Mouse (Mus musculus) embryo, embryonic 11.5 days (tissue): Measurements from ENCODE around the gene Acbd4.

Source experiments
- DNase-seq: peaks from one replicate; pipeline ENCODE4 v3.0.0-alpha.2; 2012; ENCODE audit warnings: low read depth, low spot score

The Acbd4 gene

DNA sequence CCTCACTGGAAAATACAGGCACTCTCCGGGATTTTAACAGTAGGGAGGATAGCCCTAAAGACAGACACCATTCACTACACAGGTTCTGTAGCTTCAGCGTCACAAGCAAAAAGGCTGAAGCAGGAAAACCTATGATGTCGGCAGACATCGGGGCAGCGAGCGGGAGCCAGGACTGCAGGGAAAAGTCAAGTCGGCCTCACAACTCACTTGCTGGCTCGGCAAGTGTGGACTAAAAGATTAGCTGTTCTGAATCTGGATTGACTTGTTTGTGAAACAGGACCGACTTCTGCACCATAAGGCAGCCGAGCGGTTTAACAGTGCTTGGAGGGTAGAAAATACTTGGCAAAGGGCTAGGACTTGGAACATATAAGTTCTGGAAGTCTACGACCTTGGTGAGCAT, 11.5 kb downstream of the Acbd4 start:
- DNase-seq: no peak

GRCm38 (mm10) chr11:103113771-103114170, 12.3 kb downstream of the Acbd4 start:
- DNase-seq: no peak

- no peak for DNase-seq
Measured at GRCm38 (mm10) chr11:103114270-103114943, 12.9 kb downstream of the Acbd4 start.

DNA sequence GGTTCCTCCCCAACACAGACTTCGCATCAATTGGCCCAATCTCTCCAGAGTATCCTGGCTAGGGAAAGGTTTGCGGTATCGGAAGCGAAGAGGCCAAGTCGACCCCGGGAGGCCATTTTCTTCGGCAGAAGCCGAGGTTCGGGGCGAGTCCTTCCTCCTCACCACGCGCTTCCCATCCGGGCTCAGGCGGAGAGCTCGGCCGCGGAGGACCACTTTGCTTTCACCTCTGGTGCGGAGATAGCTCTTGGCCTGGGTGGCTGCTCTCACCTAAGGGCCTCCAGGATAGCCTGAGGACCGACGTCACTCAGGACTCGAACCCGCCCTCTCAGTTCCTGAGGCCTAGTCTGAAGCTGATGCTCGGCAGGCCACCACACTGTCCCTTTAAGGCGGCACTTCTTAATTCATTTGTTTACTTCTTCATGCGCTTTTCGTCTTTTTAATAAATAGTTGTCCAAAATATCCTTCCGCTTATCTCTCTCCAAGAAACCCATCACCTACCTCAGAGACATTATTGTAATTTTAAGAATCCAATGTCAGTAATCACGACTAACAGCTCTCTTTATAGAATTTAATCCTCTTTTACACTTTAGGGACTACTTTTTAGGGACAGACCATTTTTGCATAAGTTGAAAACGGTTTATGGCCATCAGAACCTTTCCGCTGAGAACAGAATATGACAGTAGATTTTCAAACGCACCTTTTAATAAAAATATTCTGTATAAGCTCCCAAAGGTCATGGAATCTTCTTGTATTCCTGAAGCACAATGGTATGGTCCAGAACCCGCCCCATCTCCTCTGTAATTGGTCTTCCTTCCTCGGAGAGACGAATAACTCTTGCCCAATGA, 13.9 kb downstream of the Acbd4 start:
- peak; percentile 73 for DNase-seq

DNA sequence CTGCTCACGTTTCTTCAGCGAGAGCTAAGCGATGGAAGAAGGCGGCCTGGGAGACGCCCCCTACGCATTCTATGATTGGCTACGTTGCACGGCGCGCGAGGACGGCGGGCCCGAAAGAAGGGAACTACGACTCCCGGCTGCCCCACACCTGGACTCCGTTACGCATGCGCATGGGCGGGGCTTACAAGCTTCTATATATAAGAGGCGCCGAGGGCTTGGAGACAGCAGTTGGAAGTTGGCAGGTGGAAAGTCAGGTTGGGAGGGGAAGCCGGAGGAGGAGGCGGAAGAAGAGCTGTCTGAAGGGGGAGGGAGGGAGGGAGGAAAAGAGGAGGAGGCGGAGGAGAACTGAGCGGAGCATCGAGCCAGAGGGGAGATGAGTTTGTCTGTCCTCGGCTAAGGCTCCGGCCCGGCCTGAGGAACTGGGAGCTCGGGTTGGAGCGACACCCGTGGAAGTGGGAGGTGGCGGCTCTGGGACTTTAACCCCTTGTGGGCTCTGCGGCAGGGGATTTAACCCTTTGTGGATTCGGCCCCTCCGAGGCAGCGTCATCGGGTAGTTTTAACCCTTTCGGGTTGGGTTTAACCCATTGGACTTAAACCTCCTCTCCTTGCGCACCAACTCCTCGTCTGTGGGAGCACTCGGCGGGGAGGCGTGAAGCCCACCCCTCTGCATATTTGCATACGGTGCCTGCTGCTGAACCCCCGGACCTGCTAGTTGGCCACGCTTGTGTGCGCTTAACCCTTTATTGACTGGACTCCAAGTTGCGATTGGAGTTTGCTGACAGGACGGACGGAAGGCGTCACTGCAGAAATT, 14.7 kb downstream of the Acbd4 start, which contains the start of gene Hexim1:
Gene Hexim1, plus strand, starts transcription at position 224 of the 811 bp plus-strand sequence.
- DNase-seq: peak; percentile 99

DNA sequence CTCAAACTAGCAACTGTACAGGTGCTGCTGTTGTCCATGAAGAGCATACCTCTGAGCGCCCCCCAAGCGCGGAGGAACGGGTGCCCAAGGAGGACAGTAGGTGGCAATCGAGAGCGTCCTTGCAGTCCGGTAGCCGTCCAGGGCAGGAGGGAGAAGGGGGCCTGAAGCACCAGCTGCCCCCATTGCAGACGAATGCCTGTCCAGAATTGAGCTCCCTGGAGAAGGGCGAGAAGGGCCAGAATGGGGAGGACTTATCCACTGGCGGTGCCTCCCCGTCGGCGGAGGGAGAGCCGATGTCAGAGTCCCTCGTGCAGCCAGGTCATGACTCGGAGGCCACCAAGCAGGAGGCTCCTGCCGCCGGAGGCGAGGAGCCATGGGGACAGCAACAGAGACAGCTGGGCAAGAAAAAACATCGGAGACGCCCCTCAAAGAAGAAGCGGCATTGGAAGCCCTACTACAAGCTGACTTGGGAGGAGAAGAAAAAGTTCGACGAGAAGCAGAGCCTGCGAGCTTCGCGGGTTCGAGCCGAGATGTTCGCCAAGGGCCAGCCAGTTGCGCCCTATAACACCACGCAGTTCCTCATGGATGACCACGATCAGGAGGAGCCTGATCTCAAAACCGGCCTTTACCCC, 15.6 kb downstream of the Acbd4 start:
- DNase-seq: peak; percentile 43

DNA sequence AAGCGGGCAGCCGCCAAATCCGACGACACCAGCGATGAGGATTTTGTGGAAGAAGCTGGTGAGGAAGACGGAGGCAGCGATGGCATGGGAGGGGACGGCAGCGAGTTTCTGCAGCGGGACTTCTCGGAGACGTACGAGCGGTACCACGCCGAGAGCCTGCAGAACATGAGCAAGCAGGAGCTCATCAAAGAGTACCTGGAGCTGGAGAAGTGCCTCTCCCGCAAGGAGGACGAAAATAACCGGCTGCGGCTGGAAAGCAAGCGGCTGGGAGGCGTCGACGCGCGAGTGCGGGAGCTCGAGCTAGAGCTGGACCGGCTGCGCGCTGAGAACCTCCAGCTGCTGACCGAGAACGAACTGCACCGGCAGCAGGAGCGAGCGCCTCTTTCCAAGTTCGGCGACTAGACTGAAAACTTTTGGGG, 16.1 kb downstream of the Acbd4 start:
- DNase-seq: no peak

GRCm38 (mm10) chr11:103118866-103119265, 17.4 kb downstream of the Acbd4 start:
- DNase-seq: no peak

DNA sequence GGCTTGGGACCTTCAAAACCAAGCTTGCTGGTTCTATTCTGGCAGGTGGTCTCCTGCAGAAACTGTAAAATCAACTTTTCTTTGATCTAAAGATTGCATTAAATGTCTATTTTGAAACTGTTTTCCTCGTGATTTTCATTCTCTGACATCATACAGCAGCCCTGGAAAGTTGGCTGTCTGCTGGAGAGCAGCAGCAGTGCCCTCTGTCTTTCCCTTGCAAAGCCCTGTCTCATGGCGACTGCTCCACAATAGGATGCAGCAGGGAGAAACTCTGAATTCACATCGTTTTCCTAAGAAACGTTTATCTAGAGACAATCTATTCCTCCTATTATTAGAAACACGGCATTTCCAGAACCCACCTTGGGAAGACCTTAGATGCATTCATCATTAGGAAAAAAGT, 18.1 kb downstream of the Acbd4 start:
- DNase-seq: no peak

DNA sequence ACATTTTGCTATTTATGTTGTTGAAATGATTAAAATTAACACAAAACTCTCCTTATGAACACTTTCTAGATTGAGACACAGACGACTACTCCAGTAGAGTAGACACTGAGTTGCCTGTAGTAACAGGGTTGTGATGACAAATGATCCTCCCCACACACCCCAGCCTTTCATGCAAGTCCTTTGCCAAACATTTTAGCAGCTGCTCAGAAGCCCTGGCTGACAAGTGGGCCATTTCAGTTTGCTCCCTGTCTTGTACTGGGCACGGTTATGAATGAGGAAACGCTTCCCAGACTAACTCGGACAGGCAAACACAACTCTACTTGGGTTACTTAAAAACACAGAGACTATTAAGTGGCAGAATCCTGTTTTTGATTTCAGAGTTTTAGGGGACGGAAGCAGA, 18.8 kb downstream of the Acbd4 start:
- DNase-seq: no peak

- no peak for DNase-seq
Measured at GRCm38 (mm10) chr11:103131701-103132575, 30.5 kb downstream of the Acbd4 start, which contains the start of gene Hexim2. TSS of gene Hexim2 (plus strand) at chr11:103132429.

- DNase-seq: peak; percentile 100
Measured at GRCm38 (mm10) chr11:103132576-103133455, 31.3 kb downstream of the Acbd4 start.

DNA sequence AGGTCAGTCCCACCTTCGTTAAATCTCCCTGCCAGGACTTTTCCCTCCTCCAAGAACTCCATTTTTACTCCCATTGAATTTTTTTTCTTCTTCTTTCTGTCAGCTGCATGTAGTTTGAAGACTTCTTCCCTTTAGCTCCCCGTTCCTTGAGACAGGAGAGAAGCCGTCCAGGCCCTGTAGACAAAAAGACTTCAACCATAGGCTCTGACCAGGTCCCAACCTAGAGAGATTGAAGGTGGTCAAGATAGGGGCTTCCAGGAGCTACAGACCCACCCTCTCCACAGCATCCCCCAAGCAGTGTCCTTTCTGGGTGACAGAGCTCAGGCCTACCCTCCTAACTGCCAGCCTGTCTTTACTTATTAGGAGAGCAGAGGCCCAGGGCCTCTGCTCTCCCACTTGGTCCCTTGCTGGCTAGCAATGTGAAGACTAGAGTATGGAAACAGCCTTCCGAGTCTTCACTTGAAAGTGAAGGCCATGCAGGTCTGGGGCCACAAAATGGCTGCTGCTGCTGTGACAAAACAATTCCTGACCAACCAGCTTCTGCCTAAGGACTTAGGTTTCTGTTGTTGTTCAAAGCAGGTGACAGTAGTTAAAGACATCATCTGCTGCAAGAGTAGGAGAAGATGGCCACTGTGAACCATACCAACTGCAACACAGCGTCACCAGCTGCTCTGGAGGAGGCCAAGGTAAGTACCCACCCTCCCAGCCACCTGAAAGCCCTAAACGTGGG, 32.1 kb downstream of the Acbd4 start:
- no peak for DNase-seq

DNA sequence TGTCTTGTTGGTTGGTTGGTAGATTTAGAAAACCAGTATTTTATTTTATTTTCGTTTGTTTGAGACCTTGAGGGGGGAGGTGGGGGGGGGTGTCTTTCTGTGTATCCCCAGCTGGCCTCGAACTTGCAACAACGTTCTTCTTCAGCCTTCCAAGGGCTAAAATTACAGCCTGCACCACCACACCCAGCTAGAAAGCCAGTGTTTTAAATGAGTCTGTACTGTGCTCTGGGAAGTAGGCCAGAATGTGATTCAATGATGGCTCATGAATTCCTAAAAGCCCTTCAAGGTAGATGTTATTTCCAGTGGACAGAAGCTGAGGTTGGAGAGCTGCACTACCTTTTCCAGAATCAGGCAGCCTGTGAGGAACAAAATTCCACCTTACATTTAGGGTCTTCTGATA, 32.7 kb downstream of the Acbd4 start:
- no peak for DNase-seq

DNA sequence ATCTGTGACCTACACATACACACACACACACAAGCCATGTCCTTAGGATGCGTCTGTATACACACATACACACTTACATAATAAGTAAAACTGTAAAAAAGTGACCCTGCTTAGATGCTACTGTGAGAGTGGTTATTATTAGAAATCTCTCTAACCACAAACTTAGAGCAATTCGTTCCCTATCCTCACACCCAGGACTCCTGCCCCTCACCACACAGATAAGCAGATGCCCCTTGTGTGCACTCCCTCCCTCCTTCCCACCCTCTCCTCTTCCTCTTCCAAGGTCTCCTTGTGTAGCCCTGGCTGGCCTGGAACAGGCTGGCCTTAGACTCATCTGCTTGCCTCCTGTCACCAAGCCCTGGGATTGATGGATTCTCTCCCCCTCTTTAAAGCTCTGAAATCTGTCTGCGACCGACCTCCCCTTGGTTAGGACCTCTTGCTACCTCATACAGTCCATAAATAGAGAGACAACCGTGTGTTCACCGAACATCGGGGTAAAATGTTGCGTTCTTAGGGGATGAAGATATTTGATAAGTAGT, 34.6 kb downstream of the Acbd4 start:
- DNase-seq: no peak

GRCm38 (mm10) chr11:103139951-103140762, 38.7 kb downstream of the Acbd4 start:
- DNase-seq: no peak

DNA sequence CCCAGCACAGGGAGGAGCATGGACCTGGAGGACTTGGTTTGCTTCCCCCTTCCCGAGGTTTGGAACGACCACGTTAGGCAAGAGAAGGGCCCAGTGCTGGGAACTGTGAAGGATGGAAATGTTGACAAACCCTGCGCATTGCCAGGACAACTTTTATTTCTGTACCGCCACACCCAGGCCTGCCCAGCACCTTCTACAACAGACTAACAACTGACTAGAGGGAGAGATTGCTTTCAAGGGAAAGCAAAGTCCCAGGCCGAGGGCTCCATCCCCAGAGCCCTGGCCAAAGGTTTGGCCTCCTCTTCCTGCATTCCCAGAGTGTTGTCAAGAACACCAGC, 39.2 kb downstream of the Acbd4 start:
- DNase-seq: no peak
